Mouse (Mus musculus) G1E-ER4 (cell line): ENCODE results near the gene Dcaf11. TPM values are rescaled to one million over a fixed set of nuclear protein-coding genes. Genes with fewer than 3 reads are reported as not detected.

ENCODE experiments used
- GATA1 ChIP-seq: IDR thresholded peaks from one replicate; pipeline ENCODE4 v1.8.0; 2012; ENCODE audit warnings: low read length, inconsistent platforms
- polyA plus RNA-seq: library from polyadenylated mRNA; stranded (reverse); fragments of >175 nt; gene quantifications from 2 replicates; pipeline ENCODE4 v1.2.3, GENCODE M21; 2012

Gene Dcaf11
- polyA plus RNA-seq, 1 experiment: 39.9 TPM

GRCm38 (mm10) chr14:55590748-55591330 lies 31.0 kb downstream of the Dcaf11 start, which contains the start of gene Psme2:
Gene Psme2, minus strand, starts transcription at chr14:55591113.
- no peak for TF ChIP-seq GATA1

- TF ChIP-seq GATA1: no peak
Measured at GRCm38 (mm10) chr14:55591331-55591891, 31.6 kb downstream of the Dcaf11 start, which contains the start of gene Rnf31. Gene Rnf31, plus strand, starts transcription at chr14:55591708.

GRCm38 (mm10) chr14:55592226-55592625 lies 32.4 kb downstream of the Dcaf11 start:
- TF ChIP-seq GATA1: no peak

GRCm38 (mm10) chr14:55596036-55596690 lies 36.4 kb downstream of the Dcaf11 start:
- TF ChIP-seq GATA1: no peak

DNA sequence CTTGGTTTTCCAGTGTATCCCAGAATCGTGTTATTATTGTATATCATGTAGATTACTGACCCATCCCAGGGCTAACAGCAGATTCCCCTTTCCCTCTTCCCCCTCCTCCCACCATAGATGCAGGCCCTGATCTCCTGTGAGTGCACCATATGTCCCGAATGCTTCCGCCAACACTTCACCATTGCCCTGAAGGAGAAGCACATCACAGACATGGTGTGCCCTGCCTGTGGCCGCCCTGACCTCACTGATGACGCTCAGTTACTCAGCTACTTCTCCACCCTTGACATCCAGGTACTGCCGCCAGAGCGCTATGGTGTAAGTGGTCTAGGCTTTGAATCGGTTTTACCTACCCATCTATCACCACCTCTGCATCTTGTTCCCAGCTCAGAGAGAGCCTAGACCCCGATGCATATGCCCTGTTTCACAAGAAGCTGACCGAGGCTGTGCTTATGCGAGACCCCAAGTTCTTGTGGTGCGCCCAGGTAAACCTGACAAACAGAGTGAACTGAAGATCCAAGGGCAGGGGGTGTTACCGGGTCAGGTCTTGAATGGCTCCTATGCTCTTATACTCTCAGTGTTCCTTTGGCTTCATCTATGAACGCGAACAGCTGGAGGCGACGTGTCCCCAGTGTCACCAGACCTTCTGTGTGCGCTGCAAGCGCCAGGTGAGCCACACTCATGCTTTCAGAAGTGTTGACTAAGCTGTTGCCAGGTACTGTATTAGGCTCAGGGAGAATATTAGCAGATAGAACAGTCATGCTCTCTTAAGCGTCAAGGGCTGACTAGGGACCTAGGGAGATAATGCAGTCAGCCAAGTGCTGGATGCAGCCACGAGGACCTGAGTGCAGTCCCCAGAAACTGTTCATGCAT lies 39.0 kb downstream of the Dcaf11 start:
- no peak for TF ChIP-seq GATA1

DNA sequence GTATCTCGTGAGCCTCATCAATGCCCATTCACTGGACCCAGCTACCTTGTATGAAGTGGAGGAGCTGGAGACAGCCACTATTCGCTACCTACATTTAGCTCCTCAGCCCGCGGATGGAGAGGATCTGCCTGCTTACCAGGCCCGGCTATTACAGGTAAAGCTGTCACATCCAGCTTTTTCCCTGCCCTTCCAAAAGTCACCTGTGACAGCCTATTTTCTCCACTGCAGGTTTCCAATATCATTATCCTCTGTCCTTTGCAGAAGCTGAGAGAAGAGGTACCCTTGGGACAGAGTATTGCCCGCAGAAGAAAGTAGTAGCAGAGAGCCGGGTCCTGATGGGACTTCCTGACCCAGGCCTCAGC lies 43.4 kb downstream of the Dcaf11 start, which contains the start of gene Irf9:
Irf9 (plus strand) TSS at position 301 of the 362 bp plus-strand sequence.
- TF ChIP-seq GATA1: no peak

DNA sequence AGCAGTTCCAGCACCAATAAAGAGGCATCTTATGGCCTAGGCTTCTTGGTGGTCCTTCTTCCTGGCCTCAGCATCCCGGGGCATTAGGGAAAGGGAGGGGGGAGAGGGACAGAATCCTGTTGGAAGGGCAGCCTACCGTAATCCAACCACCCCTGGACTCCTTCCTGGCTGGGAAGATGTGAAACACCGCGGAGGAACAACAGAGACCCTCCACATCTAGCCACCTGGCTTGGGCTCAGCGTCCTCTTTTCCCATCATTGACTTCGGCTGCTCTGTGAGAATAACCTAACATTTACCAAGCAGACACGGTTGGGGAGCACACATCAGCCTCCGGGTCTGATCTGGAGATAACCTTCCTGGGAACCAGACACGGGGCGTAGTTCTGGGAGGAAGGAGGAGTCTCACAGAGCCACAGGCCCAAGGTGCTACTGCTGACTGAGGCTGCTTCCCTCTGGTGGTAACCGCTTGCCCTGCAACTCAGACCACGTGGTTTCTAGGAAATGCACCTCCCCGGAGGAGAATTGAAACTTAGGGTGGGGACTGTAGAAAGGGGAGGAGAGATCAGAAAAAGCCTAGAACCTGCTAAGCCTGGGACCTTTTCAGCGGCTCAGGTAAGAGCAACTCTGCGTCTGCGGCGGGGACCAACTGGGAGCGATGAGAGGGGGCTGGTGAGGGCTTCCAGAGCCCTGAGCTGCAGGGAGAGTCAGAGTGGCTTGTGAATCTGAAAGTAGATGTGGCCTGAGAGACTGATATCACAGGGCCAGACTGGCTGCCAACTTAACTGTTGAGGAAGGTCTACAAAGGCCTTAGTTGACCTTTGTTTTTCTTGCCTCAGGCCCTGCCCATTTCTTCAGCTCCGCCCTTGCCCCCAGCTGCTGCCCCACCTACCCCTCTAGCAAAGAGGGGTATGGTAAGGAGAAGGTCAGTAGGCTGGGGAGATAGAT lies 44.1 kb downstream of the Dcaf11 start:
- peak; percentile 50 for TF ChIP-seq GATA1

GRCm38 (mm10) chr14:55604823-55605222 lies 45.0 kb downstream of the Dcaf11 start:
- no peak for TF ChIP-seq GATA1

DNA sequence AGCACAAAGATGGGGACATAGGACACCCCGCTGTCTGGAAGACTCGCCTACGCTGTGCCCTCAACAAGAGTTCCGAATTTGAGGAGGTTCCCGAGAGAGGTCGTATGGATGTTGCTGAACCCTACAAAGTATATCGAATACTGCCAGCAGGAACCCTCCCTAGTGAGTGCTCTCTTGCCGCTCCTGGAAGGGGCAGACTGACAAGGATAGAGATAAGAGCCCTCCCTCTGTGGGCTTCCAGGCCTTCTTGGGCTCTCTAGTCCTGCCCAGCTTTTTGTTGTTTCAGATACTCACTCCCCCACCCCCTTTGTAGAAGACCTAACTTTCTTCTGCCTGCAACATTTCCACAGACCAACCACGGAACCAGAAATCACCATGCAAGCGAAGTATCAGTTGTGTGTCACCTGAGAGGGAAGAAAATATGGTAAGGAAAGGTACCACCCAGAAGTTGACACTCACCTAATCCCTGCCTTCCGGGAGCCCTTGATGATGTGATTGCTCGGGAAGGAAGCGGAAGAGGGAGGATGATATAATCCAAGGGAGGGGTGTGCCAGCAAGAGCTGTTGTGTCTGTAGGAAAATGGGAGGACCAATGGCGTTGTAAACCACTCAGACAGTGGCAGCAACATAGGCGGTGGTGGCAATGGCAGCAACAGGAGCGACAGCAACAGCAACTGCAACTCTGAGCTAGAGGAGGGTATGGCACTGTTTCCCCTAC lies 46.1 kb downstream of the Dcaf11 start:
- no peak for TF ChIP-seq GATA1

GRCm38 (mm10) chr14:55608339-55608738 lies 48.5 kb downstream of the Dcaf11 start:
- no peak for TF ChIP-seq GATA1

- no peak for TF ChIP-seq GATA1
Measured at GRCm38 (mm10) chr14:55613346-55613745, 53.5 kb downstream of the Dcaf11 start.

DNA sequence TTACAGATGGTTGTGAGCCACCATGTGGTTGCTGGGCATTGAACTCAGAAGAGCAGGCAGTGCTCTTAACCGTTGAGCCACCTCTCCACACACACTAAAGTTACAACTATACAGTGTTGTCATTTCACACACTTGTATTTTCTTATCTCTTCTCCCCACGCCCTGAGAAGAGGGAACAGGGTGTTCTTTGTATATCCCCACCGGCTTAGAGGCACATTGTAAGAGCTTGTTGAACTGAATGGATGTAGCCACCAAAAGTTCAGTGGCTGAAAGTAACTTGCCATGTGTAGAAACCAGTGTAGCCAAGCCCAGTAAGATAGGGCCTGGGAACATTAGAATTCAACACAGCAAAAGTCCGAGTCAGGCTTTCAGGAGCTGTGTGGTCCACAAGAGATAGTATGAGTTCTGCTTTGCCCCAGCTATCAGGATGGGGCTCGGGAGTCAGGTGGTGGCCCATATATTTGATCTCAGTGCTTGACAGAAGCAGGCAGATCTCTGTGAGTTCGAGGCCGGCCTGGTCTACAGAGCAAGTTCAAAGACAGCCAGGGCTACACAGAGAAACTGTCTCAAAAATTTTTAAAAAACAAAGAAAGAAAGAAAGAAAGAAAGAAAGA lies 54.9 kb downstream of the Dcaf11 start:
- no peak for TF ChIP-seq GATA1

DNA sequence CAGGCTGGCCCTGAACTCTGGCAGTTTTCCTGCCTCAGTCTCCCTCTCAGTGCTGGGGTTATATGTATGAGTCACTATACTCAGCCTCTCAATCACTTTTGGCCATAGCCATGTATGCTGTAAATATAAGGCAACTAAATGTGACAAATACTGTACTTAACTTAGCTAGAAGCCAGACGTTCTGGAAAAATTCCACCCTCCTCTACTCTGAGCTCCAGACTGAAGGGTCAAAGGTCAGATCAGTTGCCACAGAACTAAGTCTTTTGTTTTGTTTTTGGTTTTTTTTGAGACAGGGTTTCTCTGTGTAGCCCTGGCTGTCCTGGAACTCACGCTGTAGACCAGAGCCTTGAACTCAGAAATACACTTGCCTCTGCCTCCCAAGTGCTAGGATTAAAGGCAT lies 56.1 kb downstream of the Dcaf11 start:
- no peak for TF ChIP-seq GATA1

DNA sequence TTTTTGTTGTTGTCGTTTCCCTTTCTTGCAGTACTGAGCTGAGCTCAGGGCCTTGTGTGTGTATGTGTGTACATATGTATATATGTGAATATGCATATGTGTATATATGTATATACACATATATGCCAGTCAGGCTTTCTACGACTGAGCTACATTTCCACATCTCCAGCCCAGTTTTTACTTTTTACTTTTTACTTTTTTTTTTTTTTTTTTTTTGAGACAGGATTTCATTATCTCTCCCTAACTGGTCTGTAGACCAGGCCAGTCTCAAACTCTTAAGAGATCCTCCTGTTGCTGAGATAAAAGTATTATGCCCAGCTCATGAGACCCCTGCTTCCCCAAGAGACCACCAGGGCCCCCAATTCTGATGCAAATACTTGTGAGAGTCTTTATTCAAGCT lies 57.0 kb downstream of the Dcaf11 start:
- no peak for TF ChIP-seq GATA1
